Mouse (Mus musculus): Measurements from ENCODE around the gene Map1s.
"Not testable (repeated sequence)": the region's sequence is repeated elsewhere in the genome, so short reads cannot be mapped to it uniquely, and the experiment has no call there.

Map1s gene

DNA sequence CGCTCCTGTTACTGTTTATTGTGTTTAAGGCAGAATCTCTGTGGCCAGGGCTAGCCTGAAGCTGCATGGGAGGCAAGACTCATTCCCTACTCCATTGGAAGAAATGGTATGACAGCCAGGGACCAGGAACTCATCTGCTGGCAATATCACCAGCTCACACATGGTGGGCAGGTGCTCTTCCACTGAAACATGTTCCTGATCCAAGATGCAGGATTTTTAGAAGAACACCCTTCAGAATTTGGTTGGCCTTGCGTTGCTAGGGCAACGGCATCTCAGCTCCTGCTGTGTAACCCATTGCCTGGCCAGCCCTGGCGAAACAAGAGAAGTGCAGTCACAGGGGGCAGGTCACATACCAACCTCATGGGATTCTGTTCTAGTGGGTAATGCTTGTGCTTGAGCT is 26.2 kb upstream of the Map1s start:
- DNase-seq = no peak

DNA sequence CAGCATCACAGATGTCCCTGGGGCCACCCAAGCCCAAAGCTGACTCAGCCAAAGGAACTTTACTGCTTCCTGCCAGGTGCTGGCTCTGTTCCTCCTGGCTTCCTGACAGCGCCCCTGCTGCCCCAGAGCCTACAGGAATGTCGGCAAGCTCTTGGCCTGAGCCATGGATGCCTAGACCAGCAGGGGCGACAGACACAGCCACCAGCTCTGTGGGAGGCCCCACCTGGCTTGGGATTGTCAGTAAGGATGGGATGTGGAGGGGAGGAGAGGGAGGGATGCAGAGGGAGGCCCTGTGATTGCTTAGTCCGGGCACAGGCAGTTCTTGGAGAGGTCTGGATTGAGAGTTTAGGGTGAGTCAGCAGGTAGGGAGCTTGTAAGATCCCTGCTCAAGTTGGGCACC is 25.6 kb upstream of the Map1s start:
- peak; percentile 42 for DNase-seq

DNA sequence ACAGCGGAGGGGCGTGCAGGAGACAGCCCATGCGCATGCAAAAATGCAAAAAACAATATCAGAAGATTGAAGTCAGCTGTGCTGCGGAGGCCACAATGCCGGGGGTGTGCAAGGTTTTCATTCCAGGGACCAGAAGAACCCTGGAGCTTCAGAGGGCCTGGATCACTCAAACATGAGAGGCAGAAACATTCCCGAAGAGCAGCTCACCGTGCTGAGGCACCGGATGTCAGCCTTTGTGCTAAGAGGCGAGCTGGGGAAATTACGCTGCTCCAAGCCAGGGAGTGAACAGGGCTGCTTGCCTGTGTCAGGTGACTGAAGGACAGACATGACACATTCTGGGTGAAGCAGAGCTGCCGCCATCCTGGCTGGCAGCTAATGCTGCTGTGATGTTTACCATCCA is 25.2 kb upstream of the Map1s start:
- DNase-seq = no peak

DNA sequence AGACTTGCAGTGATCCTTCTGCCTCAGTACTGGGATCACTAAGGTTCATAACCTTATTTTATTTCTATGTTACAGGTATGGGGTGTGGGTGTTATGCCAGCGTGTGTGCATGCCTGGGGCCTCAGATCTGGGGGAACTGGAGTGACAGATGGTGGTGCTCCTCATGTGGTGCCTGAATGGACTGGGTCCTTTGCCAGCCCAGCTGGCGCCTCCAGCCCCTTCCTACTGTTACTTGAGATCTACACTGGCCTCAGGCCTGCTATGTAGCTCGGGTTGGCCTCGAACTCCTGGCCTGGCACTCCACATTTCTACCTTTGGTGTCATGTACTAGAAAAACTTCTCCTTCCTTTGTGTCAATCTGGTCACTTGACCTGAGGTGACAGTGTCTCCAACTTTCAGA is 21.5 kb upstream of the Map1s start:
- no peak for DNase-seq

DNA sequence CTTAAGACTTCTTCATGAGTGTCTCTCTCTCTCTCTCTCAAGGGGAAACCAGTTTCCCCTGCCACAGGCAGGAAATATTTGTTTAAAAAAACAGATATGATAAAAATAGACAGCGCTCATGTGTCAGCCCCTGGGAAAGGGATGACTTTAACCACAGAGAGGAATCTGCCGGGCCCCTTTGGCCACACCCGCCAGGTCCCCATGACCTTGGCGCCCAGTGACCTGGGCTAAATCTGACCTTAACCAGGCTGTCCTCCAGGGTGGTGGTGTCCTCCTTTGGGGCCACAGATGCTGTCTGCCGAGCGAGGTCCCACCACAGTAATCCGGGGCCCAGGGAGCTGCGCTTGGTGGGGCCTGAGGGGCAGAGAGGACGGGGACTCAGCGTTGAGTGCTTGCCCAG is 21.0 kb upstream of the Map1s start:
- DNase-seq = no peak

DNA sequence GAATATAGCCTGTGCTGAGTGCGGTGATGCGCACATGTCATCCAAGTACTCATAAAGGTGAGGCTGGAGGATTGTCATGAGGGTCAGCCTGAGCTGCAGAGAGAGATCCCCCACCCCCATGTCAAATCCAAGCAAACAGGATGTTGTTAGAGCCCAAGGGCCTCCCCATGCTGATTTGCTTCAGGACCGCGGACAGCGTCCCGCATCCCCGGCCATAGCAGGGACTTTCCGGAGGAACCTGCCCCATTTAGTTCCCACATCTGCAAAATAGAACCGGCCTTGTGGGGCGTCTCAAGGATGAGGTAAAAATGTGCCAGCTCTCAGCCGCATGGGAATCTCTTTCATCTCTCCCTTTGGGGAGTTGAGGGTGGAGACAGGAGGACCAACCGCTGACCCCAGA is 20.1 kb upstream of the Map1s start:
- DNase-seq = peak; percentile 65

DNA sequence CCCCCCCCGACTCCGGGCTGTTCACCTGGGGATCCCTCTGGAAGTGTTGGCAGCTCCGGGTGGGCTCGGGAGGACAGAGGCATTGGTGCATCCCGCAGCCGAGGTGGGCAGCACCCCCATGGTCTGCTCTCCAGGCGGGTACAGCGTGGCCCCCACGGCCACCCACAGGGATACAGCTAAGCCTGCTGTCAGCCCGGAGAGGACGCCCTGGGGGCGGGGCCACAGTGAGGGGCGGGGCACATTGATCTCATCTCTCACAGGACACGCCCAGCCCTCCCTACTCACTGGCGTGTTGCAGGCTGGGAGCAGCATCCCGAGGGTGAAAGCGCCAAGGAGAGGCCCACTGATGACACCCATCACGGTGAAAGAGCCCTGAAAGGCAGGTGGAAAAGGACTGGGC is 18.1 kb upstream of the Map1s start:
- peak; percentile 71 for DNase-seq

DNA sequence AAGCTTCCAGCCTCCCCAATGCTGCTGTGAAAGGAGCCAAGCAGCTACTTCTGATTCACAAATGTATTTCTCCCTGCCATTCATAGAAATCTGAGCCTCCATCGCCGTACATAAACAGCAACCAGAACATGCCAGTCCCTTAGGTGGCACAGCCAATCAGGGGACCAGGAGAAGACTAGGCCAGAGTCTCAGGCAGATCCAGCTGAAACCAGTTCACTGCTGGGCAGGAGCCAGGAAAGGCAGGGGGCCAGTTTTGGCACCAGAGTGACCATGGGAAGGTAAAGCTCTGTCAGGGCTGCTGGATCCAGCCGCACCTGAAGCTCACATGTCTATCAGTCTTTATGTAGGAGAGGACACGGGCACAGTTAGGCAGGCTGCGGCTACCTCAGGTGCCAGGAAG is 15.1 kb upstream of the Map1s start:
- no peak for DNase-seq

DNA sequence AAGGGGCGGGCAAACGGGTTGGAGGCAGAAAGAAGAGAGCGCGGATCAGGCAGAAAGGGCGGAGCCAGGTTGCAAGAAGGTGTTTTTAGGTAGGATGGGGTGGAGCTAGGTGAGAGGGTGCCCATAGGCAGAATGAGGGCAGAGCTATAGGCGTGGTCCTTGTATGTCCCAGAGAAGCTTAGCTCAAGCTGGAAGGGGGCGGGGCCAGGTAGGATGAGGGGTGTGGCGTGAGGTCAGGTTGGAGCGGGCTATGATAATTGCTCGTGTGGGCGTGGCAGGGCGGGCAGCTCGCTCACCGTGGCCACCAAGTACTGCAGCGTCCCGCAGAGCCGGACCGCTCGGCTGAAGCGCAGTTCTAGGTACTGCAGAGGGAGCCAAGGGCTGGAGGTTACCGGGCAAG is 14.4 kb upstream of the Map1s start:
- DNase-seq = peak; percentile 56

DNA sequence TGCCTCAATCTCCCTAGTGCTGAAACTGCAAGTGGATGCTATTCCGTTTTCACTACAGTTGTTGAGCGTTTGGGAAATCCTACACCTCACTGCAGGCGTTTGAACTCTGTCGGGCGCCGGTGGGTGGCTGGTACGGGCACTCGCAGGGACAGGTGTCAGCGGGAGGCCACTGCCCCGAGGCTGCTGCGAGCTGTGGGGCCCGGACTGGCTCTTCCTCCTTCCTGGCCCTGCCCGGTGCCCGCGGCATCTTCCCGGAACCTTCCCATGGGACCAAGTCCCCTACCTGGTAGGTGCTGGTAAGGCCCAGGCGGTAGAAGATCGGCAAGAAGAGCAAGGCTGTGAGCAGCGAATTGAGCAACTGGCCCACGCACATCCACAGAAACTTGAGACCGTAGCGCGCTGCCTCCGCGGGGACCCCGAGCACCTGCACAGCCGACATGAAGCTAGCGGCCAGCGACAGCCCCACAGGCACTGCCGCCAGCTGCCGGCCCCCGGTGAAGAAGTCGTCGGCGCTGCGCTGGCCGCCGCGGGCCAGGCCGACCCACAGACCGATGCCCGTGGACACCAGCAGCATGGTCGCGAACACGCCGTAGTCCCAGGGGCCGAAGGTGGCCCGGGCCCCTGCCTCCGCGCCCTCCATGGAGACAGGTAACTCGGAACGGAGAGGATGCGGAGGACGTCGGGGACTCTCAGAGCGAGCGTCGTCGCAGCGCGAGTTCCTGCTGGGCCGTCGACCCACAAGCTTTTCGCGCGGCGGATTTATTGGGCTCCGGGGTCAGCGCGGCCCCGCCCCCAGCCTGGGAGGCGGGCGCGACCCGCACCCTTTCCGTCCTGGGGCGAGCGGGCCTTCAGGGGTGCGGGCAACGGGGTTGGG is 13.5 kb upstream of the Map1s start, which contains the start of gene Slc5a5:
Gene Slc5a5, minus strand, starts transcription at position 736 of the 874 bp plus-strand sequence.
- no peak for DNase-seq

DNA sequence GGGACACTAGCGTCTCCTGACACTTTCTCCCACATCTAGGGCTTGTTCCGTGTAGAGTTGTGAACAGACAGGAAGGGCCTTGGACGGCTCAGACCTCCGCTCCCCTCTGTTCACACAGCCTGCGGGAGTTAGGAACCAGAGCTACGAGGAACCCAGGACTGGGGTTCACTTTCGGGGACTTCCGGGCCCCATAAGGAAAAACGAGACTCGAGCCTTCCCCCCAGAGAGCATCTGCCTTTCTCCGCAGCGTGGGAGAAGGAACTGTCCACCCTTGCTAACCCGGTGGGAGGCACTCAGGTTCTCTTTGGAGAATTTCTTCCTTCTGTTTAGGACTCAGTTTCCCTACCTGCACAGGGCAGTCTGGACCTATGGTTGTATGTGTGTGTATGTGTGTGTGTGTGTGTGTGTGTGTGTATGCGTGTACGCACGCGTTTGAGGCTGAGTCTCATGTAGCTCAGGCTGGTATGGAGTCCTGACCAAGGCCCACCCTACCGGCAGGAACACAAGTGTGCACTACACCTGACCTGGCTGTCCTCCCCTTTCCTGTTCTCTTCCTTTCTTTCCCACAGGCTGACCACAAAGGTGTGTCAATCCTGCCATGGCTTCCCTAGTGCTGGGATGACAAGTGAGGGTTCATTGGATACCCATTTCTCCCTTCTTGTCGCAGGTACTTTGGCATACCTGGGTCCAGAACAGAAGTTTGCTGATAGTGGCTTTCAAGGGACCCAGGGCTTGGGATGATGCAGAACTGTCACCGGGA is 12.7 kb upstream of the Map1s start:
- no peak for DNase-seq

DNA sequence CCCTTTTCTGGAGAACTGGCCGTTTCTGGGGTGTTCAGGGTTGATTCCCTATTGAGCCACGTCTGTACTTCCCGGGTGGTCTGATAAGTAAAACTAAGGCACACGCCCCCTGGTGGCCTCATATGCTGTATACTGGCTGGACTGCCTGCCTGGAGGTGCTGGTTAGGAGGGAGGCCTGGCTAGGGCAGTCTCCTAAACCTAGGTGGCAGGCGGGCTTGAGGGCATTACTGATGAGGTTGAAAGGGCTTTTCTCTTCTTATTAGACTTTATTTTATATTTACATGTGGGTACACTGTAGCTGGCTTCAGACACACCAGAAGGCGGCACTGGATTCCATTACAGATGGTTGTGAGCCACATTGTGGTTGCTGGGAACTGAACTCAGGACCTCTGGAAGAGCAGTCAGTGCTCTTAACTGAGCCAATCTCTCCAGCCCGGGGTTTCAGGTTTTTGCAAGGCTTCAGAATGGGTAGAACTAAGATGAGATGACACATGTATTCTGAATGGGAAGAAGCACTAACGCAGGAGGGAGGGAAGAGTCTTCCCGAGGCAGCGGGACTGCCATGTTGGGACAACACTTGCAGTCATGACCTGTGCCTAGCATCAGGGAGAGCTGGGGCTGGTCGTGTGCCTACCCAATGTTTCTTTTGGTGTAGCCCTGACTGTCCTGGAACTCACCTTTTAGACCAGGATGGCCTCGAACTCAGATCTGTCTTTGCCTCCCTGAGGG is 11.9 kb upstream of the Map1s start:
- peak; percentile 90 for DNase-seq

DNA sequence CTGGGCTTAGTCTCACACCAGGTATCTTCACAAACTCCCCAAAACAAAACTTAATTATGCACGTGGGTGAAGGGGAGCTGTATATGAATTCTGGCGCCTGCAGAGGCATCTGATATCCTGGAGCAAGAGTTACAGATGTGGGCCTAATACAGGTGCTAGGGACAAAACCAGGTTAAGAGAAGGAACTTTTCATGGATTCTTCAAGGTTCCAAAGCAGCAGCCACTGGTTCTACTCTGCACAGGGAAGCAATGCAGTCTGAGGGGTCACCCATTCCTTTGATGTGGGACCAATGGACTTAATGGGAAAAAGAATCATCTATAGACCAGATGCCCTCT is 11.4 kb upstream of the Map1s start:
- no peak for DNase-seq

DNA sequence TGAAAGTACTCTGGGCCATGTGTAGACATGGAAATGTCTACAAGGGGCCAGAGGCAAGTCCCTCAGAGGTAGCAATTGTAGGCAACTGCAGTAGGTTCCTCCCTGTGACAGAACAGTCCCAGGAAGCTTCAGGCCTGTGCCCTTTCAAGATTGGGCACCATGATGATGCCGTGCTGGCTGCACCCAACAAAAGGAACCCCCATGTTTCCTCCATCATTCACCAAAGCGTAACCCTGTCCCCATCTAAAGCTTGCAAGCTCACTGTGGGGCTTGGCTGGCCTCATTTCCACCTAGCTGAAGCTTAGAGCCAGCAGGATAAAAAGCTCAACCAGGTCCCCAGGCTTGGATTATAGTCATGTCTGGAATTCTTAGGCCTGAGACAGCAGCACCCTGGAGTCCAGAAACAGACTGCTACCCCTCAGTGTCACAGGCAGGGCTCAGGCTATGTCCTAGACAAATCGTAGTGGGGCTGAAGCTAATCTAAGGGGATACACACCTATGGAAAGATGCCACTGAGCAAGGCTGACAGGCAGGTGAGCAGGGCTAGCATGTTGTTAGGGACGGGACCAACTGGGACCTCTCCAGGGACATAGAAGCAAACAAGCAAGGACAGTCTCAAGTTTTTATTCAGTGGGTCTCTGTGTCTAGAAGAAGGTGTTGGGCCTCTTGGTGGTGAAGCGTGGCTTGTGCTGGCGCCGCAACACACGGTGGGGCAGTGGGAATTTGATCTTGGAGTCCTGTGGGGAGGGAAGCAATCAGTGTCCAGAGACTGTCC is 10.8 kb upstream of the Map1s start:
- no peak for DNase-seq

DNA sequence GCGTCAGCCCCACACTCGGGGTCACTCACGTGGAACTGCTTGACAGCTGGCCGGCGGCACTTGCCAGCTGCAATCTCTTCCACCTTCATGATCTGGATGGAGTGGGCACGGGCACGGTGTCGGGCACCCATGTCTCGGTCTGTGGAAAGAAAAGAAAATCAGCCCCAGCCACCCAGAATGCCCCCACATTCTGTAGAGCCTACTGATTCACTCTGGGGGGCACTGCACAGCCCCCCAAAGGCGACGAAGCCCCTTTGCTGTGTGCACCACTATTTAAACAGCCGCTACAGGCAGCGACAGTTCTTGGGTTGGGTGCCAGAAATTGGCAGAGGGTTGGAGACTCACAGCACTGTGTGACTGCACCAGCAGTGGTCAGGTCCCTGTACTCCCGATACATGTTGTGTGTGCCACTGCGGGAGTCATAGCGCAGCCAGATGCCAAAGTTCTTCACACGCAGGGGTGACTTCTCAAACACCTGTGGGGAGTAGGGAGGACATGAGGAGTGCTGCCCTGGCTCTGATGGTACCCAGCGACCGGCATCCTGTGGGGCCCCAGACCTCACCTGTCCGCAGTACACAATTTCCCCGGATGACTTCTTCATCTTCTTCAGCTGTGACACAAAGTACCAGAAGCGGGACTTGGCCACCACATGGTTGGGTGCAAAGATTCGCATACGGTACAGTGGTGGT is 10.0 kb upstream of the Map1s start:
- DNase-seq = not testable (repeated sequence)

DNA sequence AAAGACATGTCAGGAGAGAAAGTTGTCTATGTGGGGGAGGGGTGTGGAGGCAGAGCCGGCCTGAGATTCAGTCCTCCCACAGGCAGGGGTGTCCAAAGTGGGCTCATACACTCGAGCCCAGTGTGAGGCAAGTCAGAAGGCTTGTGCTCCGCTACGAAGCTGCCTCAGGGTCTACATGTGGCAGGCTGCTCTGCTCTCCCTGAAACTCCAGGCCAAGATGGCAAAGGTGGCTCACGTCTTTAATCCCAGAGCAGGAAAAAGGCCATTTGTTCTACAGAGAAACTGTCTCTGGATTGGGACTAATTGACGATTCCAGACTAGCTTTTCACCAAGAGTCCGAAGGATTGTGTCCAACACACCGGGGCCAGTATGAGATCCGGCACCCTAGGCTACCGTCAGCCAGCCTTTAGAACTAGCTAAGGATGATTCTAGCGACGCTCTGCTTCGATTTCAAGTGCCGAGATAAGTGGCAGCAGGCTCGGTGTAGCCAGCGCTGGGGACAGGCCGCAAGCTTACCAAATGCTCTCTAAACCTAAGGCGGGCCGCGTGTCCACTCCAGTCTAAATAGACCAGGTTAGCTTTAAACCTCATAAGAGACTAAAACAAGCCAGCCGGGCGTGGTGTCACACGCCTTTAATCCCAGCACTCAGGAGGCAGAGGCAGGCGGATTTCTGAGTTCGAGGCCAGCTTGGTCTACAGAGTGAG is 9.3 kb upstream of the Map1s start:
- no peak for DNase-seq

DNA sequence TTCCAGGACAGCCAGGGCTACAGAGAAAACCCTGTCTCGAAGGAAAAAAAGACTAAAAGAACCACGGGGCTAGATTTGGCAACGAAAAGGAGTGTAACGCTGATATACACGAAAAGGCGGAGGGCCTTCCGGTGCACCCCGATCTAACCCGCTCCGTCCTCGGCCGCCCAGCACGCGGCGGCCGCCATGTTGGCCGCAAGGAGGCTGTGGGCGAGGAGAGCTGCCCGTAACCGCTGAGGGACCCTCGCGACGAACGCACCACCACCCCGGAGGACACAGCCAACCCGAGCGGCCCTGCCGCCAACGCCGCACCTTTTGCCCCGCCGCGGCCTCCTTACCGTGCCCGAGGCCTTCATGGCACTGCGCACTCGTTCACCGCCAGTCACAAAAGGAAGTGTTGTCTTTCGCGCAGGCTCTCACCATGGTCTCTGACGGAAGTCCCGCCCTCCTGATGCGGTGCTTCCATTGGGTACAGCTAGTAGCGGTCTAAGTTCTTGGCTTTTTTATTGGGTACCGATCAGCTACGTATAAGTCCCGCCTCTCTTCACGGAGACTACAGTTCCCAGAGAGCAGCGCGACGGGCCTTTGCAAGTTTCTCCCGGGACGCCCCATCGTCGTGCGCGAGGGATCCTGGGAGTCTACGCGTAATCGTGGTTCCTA is 8.6 kb upstream of the Map1s start, which contains the start of gene Rpl18a:
Gene Rpl18a, minus strand, starts transcription at position 392 of the 660 bp plus-strand sequence.
- peak; percentile 90 for DNase-seq

DNA sequence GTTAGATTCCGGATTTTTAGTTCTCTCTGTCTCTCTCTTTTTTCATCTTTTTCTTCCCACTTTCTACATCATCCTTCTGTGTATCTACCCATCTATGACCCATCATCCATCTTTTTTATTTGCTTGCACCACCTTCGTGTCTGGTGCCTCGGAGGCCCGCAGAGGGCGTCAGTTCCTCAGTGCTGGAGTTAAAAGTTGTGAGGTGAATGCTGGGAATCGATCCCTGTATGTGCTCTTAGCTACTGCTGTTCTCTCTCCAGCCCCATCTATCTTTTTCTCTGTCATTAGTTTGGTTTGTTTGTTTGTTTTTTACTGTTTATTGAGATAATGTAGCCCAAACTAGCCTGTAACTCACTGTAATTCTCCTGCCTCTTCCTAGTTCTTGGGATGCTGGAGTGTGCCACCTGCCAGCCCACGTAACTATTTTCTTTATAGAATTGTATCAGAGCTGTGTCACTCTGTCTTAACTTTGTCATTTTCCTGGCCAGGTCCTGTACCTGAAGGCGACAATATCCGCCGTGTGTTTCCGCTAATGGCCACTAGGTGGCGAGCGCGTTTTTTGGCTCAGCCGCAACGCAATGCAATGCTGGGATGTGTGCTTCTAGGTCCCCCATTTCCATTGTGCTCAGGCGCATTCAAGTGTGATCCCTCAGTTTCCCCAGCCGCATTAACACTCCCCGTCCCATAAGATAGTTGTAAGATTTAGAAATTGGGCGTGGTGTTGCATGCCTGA is 7.9 kb upstream of the Map1s start:
- DNase-seq = peak; percentile 93

DNA sequence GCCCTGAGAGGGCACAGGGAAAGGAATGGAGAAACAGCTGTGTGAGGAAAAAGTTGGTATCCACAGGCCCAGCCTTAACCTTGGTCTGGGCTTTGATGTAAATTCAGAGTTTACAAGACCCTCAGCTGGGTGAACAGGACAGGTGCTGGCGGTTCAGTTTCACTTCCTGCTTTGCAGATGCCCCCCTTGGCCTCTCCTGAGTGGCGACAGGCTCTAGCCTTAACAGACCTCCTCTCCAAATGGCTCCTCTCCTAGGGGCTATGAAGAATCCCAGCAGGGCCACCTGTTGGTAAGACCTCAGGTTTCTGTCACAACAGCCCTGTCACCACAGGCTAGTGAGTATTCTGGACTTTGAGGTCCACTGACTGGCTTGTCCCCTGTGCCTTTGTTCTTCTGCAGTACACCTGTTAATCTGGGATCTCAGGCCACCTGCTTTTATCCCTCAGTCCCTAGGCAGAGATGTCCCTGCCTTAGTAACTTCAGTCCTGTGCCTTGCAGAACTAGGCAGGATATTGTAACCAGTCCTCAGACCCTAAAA is 7.0 kb upstream of the Map1s start:
- DNase-seq = peak; percentile 41

DNA sequence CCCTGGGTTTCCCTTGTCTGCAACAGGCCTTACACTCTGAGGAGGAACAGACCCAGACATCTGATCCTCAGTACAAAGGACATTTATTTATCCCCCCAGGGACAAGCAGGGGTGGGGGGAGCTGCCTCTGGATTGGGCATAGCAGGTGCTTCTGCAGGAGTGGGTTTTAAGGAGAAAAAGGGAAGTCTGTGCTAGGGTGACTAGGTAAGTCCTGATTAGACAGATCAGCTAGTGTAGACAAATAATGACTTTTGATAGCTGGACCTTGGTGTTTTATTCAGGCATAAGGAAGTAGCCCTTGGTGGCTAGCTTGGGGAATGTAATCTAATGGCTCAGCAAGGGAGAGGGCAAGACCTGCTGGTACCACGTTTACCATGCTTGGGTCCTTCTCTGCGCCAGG is 6.5 kb upstream of the Map1s start:
- DNase-seq = no peak

Measured in thymus, postnatal 4 days (tissue).